Mouse (Mus musculus) kidney, embryonic 16.5 days (tissue): ENCODE measurements at regions not wholly inside any gene's neighbourhood (a gene's known extent, or its start where the extent isn't known, plus 50 kb on each side); places are given as distances from the start of the nearest gene placed in this dataset.

ENCODE experiments used
- ATAC-seq: fragments of 200-750 bp; cut with Nextera tagmentation; 2 replicates; pipeline ENCODE4 v1.8.0; 2017; ENCODE audit warnings: moderate TSS enrichment; ENCODE audit not compliant: low FRiP score, low TSS enrichment
- H3K27ac ChIP-seq: fragments of 300-500 bp; sonication (generic); 2 replicates; pipeline ENCODE4 v1.5.1; 2014; ENCODE audit warnings: low read length
- H3K27me3 ChIP-seq: fragments of 300-500 bp; sonication (generic); 2 replicates; pipeline ENCODE4 v1.6.1; 2014; ENCODE audit warnings: low read length, control low read depth, mixed read lengths; ENCODE audit not compliant: insufficient read depth
- H3K36me3 ChIP-seq: fragments of 300-500 bp; sonication (generic); 2 replicates; pipeline ENCODE4 v1.6.1; 2014; ENCODE audit warnings: low read length, control low read depth, mixed read lengths; ENCODE audit not compliant: insufficient read depth
- H3K4me1 ChIP-seq: fragments of 300-500 bp; sonication (generic); 2 replicates; pipeline ENCODE4 v1.6.1; 2014; ENCODE audit warnings: low read length, control low read depth, mixed read lengths; ENCODE audit not compliant: insufficient read depth
- H3K4me2 ChIP-seq: fragments of 300-500 bp; sonication (generic); replicated peaks from 2 replicates; pipeline ENCODE4 v1.6.1; 2014; ENCODE audit warnings: low read depth, low read length
- H3K4me3 ChIP-seq: fragments of 300-500 bp; sonication (generic); 2 replicates; pipeline ENCODE4 v1.5.1; 2014; ENCODE audit warnings: mild to moderate bottlenecking, low read length
- H3K9ac ChIP-seq: fragments of 300-500 bp; sonication (generic); replicated peaks from 2 replicates; pipeline ENCODE4 v1.6.1; 2014; ENCODE audit warnings: low read length
- H3K9me3 ChIP-seq: fragments of 300-500 bp; sonication (generic); 2 replicates; pipeline ENCODE4 v1.6.1; 2016; ENCODE audit warnings: low read length, control low read depth
- WGBS: fragments of 180-500 bp; shearing (Covaris S2); extraction: QIAGEN DNeasy Blood & Tissue Kit; methylation state at CpG from one replicate; pipeline ENCODE4 v1.1.7; 2014; 5-methylcytosine and 5-hydroxymethylcytosine counted together

GRCm38 (mm10) chr9:101439856-101440255 lies 188.3 kb upstream of the Ppp2r3a start:
- WGBS = 89% methylated on average over 6 of the region's 6 CpGs

GRCm38 (mm10) chr9:101438564-101439180 lies 187.1 kb upstream of the Ppp2r3a start:
- Histone ChIP-seq H3K4me2 (no peak overlapping the region), H3K27ac (no peak overlapping the region)
- ATAC-seq = no peak

More at GRCm38 (mm10) chr9:101439856-101440255, 188.3 kb upstream of the Ppp2r3a start:
- Histone ChIP-seq H3K4me2 (no peak overlapping the region), H3K4me1 (no peaks in the 10 kb centered on the region), H3K4me3 (no peak overlapping the region), H3K36me3 (no peaks in the 10 kb centered on the region), H3K9me3 (no peaks in the 10 kb centered on the region), H3K27me3 (no peaks in the 10 kb centered on the region), H3K9ac (no peak overlapping the region), H3K27ac (no peak overlapping the region)
- no peak for ATAC-seq

GRCm38 (mm10) chr9:101424974-101425670 lies 173.5 kb upstream of the Ppp2r3a start:
- Histone ChIP-seq H3K36me3 (no peaks in the 10 kb centered on the region), H3K4me2 (no peak overlapping the region), H3K4me3 (no peak overlapping the region), H3K27me3 (no peaks in the 10 kb centered on the region), H3K4me1 (peaks cover 5% of the 10 kb centered on the region; the same call in 1 of the 2 replicates), H3K9ac (no peak overlapping the region), H3K27ac (no peak overlapping the region), H3K9me3 (no peaks in the 10 kb centered on the region)
- peak; percentile 75 for ATAC-seq
- WGBS = 44% methylated on average over 12 of the region's 12 CpGs

More at GRCm38 (mm10) chr9:101438564-101439180, 187.1 kb upstream of the Ppp2r3a start:
- no peaks in the 10 kb centered on the region for H3K36me3 ChIP-seq
- no peaks in the 10 kb centered on the region for H3K9me3 ChIP-seq
- no peaks in the 10 kb centered on the region for H3K4me1 ChIP-seq
- no peaks in the 10 kb centered on the region for H3K27me3 ChIP-seq
- whole genome bisulfite sequencing = 49% methylated on average over 12 of the region's 12 CpGs
- H3K4me3 ChIP-seq = no peak overlapping the region
- H3K9ac ChIP-seq = no peak overlapping the region

- 57% methylated on average over 5 of the region's 5 CpGs for WGBS
- no peak overlapping the region for H3K4me3 ChIP-seq
- no peaks in the 10 kb centered on the region for H3K36me3 ChIP-seq
- no peak overlapping the region for H3K4me2 ChIP-seq
- peaks cover 5% of the 10 kb centered on the region; the same call in 1 of the 2 replicates for H3K4me1 ChIP-seq
- ATAC-seq = no peak
- H3K9ac ChIP-seq = no peak overlapping the region
- H3K27ac ChIP-seq = no peak overlapping the region
- no peaks in the 10 kb centered on the region for H3K27me3 ChIP-seq
- no peaks in the 10 kb centered on the region for H3K9me3 ChIP-seq
Measured at GRCm38 (mm10) chr9:101423041-101423440, 171.4 kb upstream of the Ppp2r3a start.

GRCm38 (mm10) chr9:101422006-101422405 lies 170.4 kb upstream of the Ppp2r3a start:
- 53% methylated on average over 11 of the region's 11 CpGs for WGBS
- Histone ChIP-seq H3K27ac (no peak overlapping the region), H3K27me3 (no peaks in the 10 kb centered on the region), H3K4me3 (no peak overlapping the region), H3K4me1 (peaks cover 5% of the 10 kb centered on the region; the same call in 1 of the 2 replicates), H3K9me3 (no peaks in the 10 kb centered on the region), H3K36me3 (no peaks in the 10 kb centered on the region), H3K9ac (no peak overlapping the region), H3K4me2 (no peak overlapping the region)
- ATAC-seq = 0 out of 2 replicates have a peak, but pooled peaks have one; percentile 39

- ATAC-seq = no peak
Measured at GRCm38 (mm10) chr9:101421136-101421535, 169.5 kb upstream of the Ppp2r3a start.

GRCm38 (mm10) chr9:101420181-101420580 lies 168.6 kb upstream of the Ppp2r3a start:
- Histone ChIP-seq H3K27me3 (no peaks in the 10 kb centered on the region), H3K36me3 (no peaks in the 10 kb centered on the region), H3K9ac (no peak overlapping the region), H3K27ac (no peak overlapping the region), H3K4me2 (no peak overlapping the region), H3K4me3 (no peak overlapping the region), H3K9me3 (no peaks in the 10 kb centered on the region), H3K4me1 (no peaks in the 10 kb centered on the region)
- 89% methylated on average over 4 of the region's 4 CpGs for WGBS
- no peak for ATAC-seq

More at GRCm38 (mm10) chr9:101421136-101421535, 169.5 kb upstream of the Ppp2r3a start:
- Histone ChIP-seq H3K4me2 (no peak overlapping the region), H3K4me1 (peaks cover 5% of the 10 kb centered on the region; the same call in 1 of the 2 replicates), H3K27ac (no peak overlapping the region), H3K9me3 (no peaks in the 10 kb centered on the region), H3K27me3 (no peaks in the 10 kb centered on the region), H3K4me3 (no peak overlapping the region), H3K36me3 (no peaks in the 10 kb centered on the region), H3K9ac (no peak overlapping the region)
- 86% methylated on average over 7 of the region's 7 CpGs for WGBS

- H3K4me2 ChIP-seq = no peak overlapping the region
- no peaks in the 10 kb centered on the region for H3K36me3 ChIP-seq
- H3K9ac ChIP-seq = no peak overlapping the region
- no peaks in the 10 kb centered on the region for H3K9me3 ChIP-seq
- no peak overlapping the region for H3K27ac ChIP-seq
- no peaks in the 10 kb centered on the region for H3K27me3 ChIP-seq
- WGBS = 89% methylated on average over 2 of the region's 2 CpGs
- no peak for ATAC-seq
- no peaks in the 10 kb centered on the region for H3K4me1 ChIP-seq
- H3K4me3 ChIP-seq = no peak overlapping the region
Measured at GRCm38 (mm10) chr9:101417660-101418059, 166.1 kb upstream of the Ppp2r3a start.

- no peak for ATAC-seq
- no peak overlapping the region for H3K4me2 ChIP-seq
- no peaks in the 10 kb centered on the region for H3K9me3 ChIP-seq
- H3K27ac ChIP-seq = no peak overlapping the region
- H3K36me3 ChIP-seq = no peaks in the 10 kb centered on the region
- no peaks in the 10 kb centered on the region for H3K4me1 ChIP-seq
- 96% methylated on average over 6 of the region's 6 CpGs for WGBS
- no peak overlapping the region for H3K9ac ChIP-seq
- no peaks in the 10 kb centered on the region for H3K27me3 ChIP-seq
- no peak overlapping the region for H3K4me3 ChIP-seq
Measured at GRCm38 (mm10) chr9:101416321-101416720, 164.7 kb upstream of the Ppp2r3a start.

GRCm38 (mm10) chr9:101413071-101413633 lies 161.6 kb upstream of the Ppp2r3a start:
- Histone ChIP-seq H3K27me3 (no peaks in the 10 kb centered on the region), H3K4me1 (peaks cover 4% of the 10 kb centered on the region; the same call in 1 of the 2 replicates), H3K4me2 (no peak overlapping the region), H3K9me3 (no peaks in the 10 kb centered on the region), H3K4me3 (no peak overlapping the region), H3K9ac (no peak overlapping the region), H3K36me3 (no peaks in the 10 kb centered on the region), H3K27ac (no peak overlapping the region)
- ATAC-seq = 0 out of 2 replicates have a peak, but pooled peaks have one; percentile 23
- 65% methylated on average over 3 of the region's 3 CpGs for WGBS
